Mouse (Mus musculus) MEL (cell line): ENCODE data around the gene Hoxa11. TPM values are rescaled to one million over a fixed set of nuclear protein-coding genes. Genes with fewer than 3 reads are reported as not detected.

Source experiments
- DNase-seq: peaks from one replicate; pipeline ENCODE4 v3.0.0; 2011; ENCODE audit warnings: low read depth, low spot score
- H3K27ac ChIP-seq: 2 replicates; pipeline ENCODE4 v1.5.1; 2012; ENCODE audit warnings: low read depth, mild to moderate bottlenecking, control low read depth, low read length, moderate library complexity; ENCODE audit not compliant: control insufficient read depth
- H3K27me3 ChIP-seq, 2 experiments: fragments of 150-350 bp in 1 of 2; sonication (generic) in 1 of 2; 2 replicates each; pipeline ENCODE4 v1.6.1; 2012; ENCODE audit warnings: low read length in 2 of 2, mild to moderate bottlenecking in 2 of 2, improper control_type of control experiment in 1 of 2, moderate library complexity in 1 of 2; ENCODE audit not compliant: insufficient read depth in 2 of 2, control insufficient read depth in 1 of 2
- H3K36me3 ChIP-seq, 2 experiments: 2 replicates each; pipeline ENCODE4 v1.6.1; 2012 to 2014; ENCODE audit warnings: low read length in 2 of 2, improper control_type of control experiment in 1 of 2, inconsistent platforms in 1 of 2, mild to moderate bottlenecking in 1 of 2; ENCODE audit not compliant: insufficient read depth in 2 of 2, control insufficient read depth in 1 of 2
- H3K4me1 ChIP-seq, 2 experiments: fragments of 150-350 bp in 1 of 2; sonication (generic) in 1 of 2; 2 replicates each; pipeline ENCODE4 v1.6.1; 2012; ENCODE audit warnings: low read length in 2 of 2, improper control_type of control experiment in 1 of 2, mild to moderate bottlenecking in 1 of 2; ENCODE audit not compliant: insufficient read depth in 2 of 2, control insufficient read depth in 1 of 2
- H3K4me3 ChIP-seq, 2 experiments: fragments of 150-350 bp in 1 of 2; sonication (generic) in 1 of 2; 2 replicates each; pipeline ENCODE4 v1.5.1; 2012; ENCODE audit warnings: low read depth in 2 of 2, low read length in 2 of 2, mild to moderate bottlenecking in 2 of 2, moderate library complexity in 2 of 2, control low read depth in 1 of 2, improper control_type of control experiment in 1 of 2; ENCODE audit not compliant: control insufficient read depth in 1 of 2, insufficient read depth in 1 of 2
- H3K79me2 ChIP-seq: 2 replicates; pipeline ENCODE4 v1.6.1; 2012; ENCODE audit warnings: mild to moderate bottlenecking, low read length, moderate library complexity; ENCODE audit not compliant: control insufficient read depth, poor library complexity, insufficient read depth
- H3K9ac ChIP-seq: 2 replicates; pipeline ENCODE4 v1.6.1; 2012; ENCODE audit warnings: low read depth, mild to moderate bottlenecking, control low read depth, low read length, moderate library complexity; ENCODE audit not compliant: control insufficient read depth, poor library complexity, severe bottlenecking
- H3K9me3 ChIP-seq: fragments of 150-350 bp; sonication (generic); replicated peaks from 2 replicates; pipeline ENCODE4 v1.6.1; 2012; ENCODE audit warnings: mild to moderate bottlenecking, low read length, improper control_type of control experiment, moderate library complexity; ENCODE audit not compliant: insufficient read depth
- BHLHE40 ChIP-seq: IDR thresholded peaks from 2 replicates; pipeline ENCODE4 v1.6.1; 2012; ENCODE audit warnings: low read depth, mild to moderate bottlenecking, inconsistent platforms, low read length, improper control_type of control experiment, borderline replicate concordance
- CHD1 ChIP-seq: IDR thresholded peaks from 2 replicates; pipeline ENCODE4 v1.6.1; 2012; ENCODE audit warnings: low read depth, mild to moderate bottlenecking, inconsistent platforms, low read length, improper control_type of control experiment
- CTCF ChIP-seq, 3 experiments: IDR thresholded peaks in 2 of 3; conservative IDR thresholded peaks in 1 of 3; 2 replicates each; pipeline ENCODE4 v1.5.1; 2011 to 2012; ENCODE audit warnings: low read length in 3 of 3, low read depth in 2 of 3, mild to moderate bottlenecking in 2 of 3, improper control_type of control experiment in 1 of 3, inconsistent platforms in 1 of 3, mixed read lengths in 1 of 3, moderate library complexity in 1 of 3; ENCODE audit not compliant: control insufficient read depth in 1 of 3, insufficient read depth in 1 of 3, poor library complexity in 1 of 3, severe bottlenecking in 1 of 3
- EP300 ChIP-seq, 2 experiments: IDR thresholded peaks; 2 replicates each; pipeline ENCODE4 v1.6.1; 2011; ENCODE audit warnings: improper control_type of control experiment in 2 of 2, low read length in 2 of 2, low read depth in 1 of 2, mild to moderate bottlenecking in 1 of 2
- HCFC1 ChIP-seq: IDR thresholded peaks from 2 replicates; pipeline ENCODE4 v1.6.1; 2012; ENCODE audit warnings: low read depth, mild to moderate bottlenecking, inconsistent platforms, low read length, improper control_type of control experiment, moderate library complexity
- KAT2A ChIP-seq: conservative IDR thresholded peaks from 2 replicates; pipeline ENCODE4 v1.6.1; 2012; ENCODE audit warnings: low read depth, low read length, improper control_type of control experiment, inconsistent platforms
- MYC ChIP-seq: IDR thresholded peaks from 2 replicates; pipeline ENCODE4 v1.6.1; 2011; ENCODE audit warnings: low read depth, mild to moderate bottlenecking, low read length, improper control_type of control experiment, moderate library complexity
- POLR2A ChIP-seq, 2 experiments: IDR thresholded peaks; 2 replicates each; pipeline ENCODE4 v1.6.1; 2011 to 2012; ENCODE audit warnings: low read length in 2 of 2, mild to moderate bottlenecking in 2 of 2, control low read depth in 1 of 2, improper control_type of control experiment in 1 of 2, low read depth in 1 of 2, moderate library complexity in 1 of 2; ENCODE audit not compliant: control insufficient read depth in 1 of 2, insufficient read depth in 1 of 2, poor library complexity in 1 of 2
- POLR2AphosphoS2 ChIP-seq: IDR thresholded peaks from 2 replicates; pipeline ENCODE4 v1.6.1; 2011; ENCODE audit warnings: low read length, improper control_type of control experiment
- POLR2AphosphoS5 ChIP-seq: IDR thresholded peaks from 2 replicates; pipeline ENCODE4 v1.6.1; 2012; ENCODE audit warnings: low read depth, borderline replicate concordance, mild to moderate bottlenecking, inconsistent platforms, low read length, moderate library complexity, mixed read lengths
- RAD21 ChIP-seq: IDR thresholded peaks from 2 replicates; pipeline ENCODE4 v1.6.1; 2011; ENCODE audit warnings: mild to moderate bottlenecking, low read depth, low read length, improper control_type of control experiment
- RCOR1 ChIP-seq: IDR thresholded peaks from 2 replicates; pipeline ENCODE4 v1.6.1; 2012; ENCODE audit warnings: low read depth, mild to moderate bottlenecking, inconsistent platforms, low read length, improper control_type of control experiment
- SMC3 ChIP-seq: IDR thresholded peaks from 2 replicates; pipeline ENCODE4 v1.6.1; 2011; ENCODE audit warnings: low read depth, low read length, improper control_type of control experiment
- TBP ChIP-seq: IDR thresholded peaks from 2 replicates; pipeline ENCODE4 v1.8.0; 2011; ENCODE audit warnings: low read depth, low read length, improper control_type of control experiment
- TCF12 ChIP-seq: IDR thresholded peaks from 2 replicates; pipeline ENCODE4 v1.6.1; 2014; ENCODE audit warnings: low read depth, mild to moderate bottlenecking, inconsistent platforms, low read length, improper control_type of control experiment, moderate library complexity
- UBTF ChIP-seq: IDR thresholded peaks from 2 replicates; pipeline ENCODE4 v1.6.1; 2012; ENCODE audit warnings: low read depth, mild to moderate bottlenecking, inconsistent platforms, low read length, improper control_type of control experiment, moderate library complexity, borderline replicate concordance; ENCODE audit not compliant: insufficient read depth
- ZMIZ1 ChIP-seq: IDR thresholded peaks from 2 replicates; pipeline ENCODE4 v1.6.1; 2012; ENCODE audit warnings: low read depth, mild to moderate bottlenecking, inconsistent platforms, low read length, improper control_type of control experiment, moderate library complexity
- polyA plus RNA-seq, 2 experiments: library from polyadenylated mRNA; stranded (reverse) in 1 of 2; unstranded in 1 of 2; fragments of >175 nt in 1 of 2; fragments of >200 nt in 1 of 2; gene quantifications; 2 replicates each; pipeline versions ENCODE4 v1.2.1 to v1.2.4; 2012; ENCODE audit warnings: low replicate concordance in 2 of 2, low read depth in 1 of 2; ENCODE audit not compliant: insufficient read length in 2 of 2, insufficient read depth in 1 of 2, missing spikeins in 1 of 2
- total RNA-seq: library from RNA; depleted of rRNA; stranded (reverse); fragments of 300-350 nt; gene quantifications from 2 replicates; pipeline ENCODE4 v1.2.3, GENCODE M21; 2012

The Hoxa11 gene
- total and polyA plus RNA-seq, 3 experiments, result not detected

DNA sequence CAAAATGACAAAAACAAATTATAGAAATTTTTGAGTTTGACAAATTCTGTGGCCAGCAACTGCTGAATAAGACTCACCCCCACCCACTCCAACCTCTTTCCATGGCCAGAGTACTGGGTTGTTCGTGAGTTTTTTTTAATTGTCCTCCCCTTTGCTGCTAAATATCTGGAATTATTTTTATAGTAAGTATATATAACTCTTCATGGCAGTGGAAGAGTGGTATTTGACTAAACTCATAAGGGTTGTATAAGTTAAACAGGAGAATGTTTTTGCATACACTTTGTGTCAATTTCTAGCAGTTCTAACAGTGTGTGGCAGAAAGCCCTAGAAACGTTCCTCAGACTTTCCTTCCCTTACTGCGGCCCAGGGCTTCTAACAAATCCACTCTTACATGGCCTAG is 22.1 kb upstream of the Hoxa11 start:
- H3K4me3 ChIP-seq, result no peak overlapping the region
- no peak for DNase-seq
- no peaks in the 10 kb centered on the region for H3K36me3 ChIP-seq
- no peak overlapping the region for H3K27ac ChIP-seq
- TF ChIP-seq KAT2A, result no peak
- TF ChIP-seq CTCF (IDR thresholded peaks at IDR 0.05 in 2 of 3, conservative IDR thresholded peaks at IDR 0.05 in 1 of 3; ENCODE audit: control insufficient read depth in 1 of 3, insufficient read depth in 1 of 3, low read depth in 2 of 3, low read length in 3 of 3, poor library complexity in 1 of 3, severe bottlenecking in 1 of 3), result no peak
- no peak for TF ChIP-seq POLR2AphosphoS2
- no peak for TF ChIP-seq CHD1
- no peak for TF ChIP-seq SMC3
- TF ChIP-seq POLR2AphosphoS5, result no peak
- no peak for TF ChIP-seq HCFC1
- TF ChIP-seq RCOR1, result no peak
- TF ChIP-seq ZMIZ1, result no peak
- TF ChIP-seq MYC, result no peak
- no peak for TF ChIP-seq TCF12
- no peak for TF ChIP-seq EP300 (IDR thresholded peaks at IDR 0.05; ENCODE audit: low read depth in 1 of 2, low read length in 2 of 2)
- TF ChIP-seq TBP, result no peak
- no peak for TF ChIP-seq BHLHE40
- no peak for TF ChIP-seq UBTF
- no peak for TF ChIP-seq POLR2A (IDR thresholded peaks at IDR 0.05; ENCODE audit: control insufficient read depth in 1 of 2, insufficient read depth in 1 of 2, low read depth in 1 of 2, low read length in 2 of 2, poor library complexity in 1 of 2)
- no peak for TF ChIP-seq RAD21
- H3K4me1 ChIP-seq, result no peaks in the 10 kb centered on the region
- H3K79me2 ChIP-seq, result no peaks in the 10 kb centered on the region
- H3K27me3 ChIP-seq, result no peaks in the 10 kb centered on the region
- no peaks in the 10 kb centered on the region for H3K9me3 ChIP-seq
- H3K9ac ChIP-seq, result no peak overlapping the region

DNA sequence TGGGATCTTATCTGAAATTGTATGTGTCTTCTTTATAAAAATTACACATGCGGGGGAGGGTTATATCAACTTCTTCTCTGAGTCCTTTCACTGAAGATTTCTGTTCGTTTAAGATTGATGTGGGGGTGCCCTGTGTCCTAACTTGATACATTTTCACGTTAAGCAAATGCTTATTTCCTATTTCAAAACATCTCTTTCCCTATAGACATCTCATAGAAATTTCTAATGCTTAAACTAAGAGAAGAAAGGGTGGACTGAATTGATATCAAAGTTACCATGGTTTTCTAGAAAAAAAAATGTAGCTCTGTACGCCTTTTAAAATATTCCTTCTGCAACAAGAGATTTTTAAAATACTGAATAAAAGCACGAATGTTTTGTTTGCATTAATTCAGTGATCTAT is 21.6 kb upstream of the Hoxa11 start:
- no peaks in the 10 kb centered on the region for H3K9me3 ChIP-seq
- H3K27me3 ChIP-seq, result no peaks in the 10 kb centered on the region
- H3K4me3 ChIP-seq, result no peak overlapping the region
- H3K79me2 ChIP-seq, result no peaks in the 10 kb centered on the region
- no peak overlapping the region for H3K9ac ChIP-seq
- no peak for DNase-seq
- H3K27ac ChIP-seq, result no peak overlapping the region
- no peaks in the 10 kb centered on the region for H3K36me3 ChIP-seq
- TF ChIP-seq POLR2AphosphoS5 (no peak), POLR2A (IDR thresholded peaks at IDR 0.05; ENCODE audit: control insufficient read depth in 1 of 2, insufficient read depth in 1 of 2, low read depth in 1 of 2, low read length in 2 of 2, poor library complexity in 1 of 2) (no peak), RCOR1 (no peak)
- H3K4me1 ChIP-seq, result no peaks in the 10 kb centered on the region
